Mouse (Mus musculus) myocyte (in vitro differentiated cells): ENCODE data around the gene Gas2l2.

Experiments used
- CEBPB ChIP-seq: IDR thresholded peaks from 2 replicates; pipeline ENCODE4 v1.6.1; 2011; ENCODE audit warnings: mild to moderate bottlenecking, moderate library complexity; ENCODE audit not compliant: poor library complexity, insufficient read depth, severe bottlenecking
- E2F4 ChIP-seq: IDR thresholded peaks from one replicate; pipeline ENCODE4 v1.6.1; 2011; ENCODE audit warnings: mild to moderate bottlenecking, control low read depth, moderate library complexity; ENCODE audit not compliant: insufficient read depth
- MYOD1 ChIP-seq, 3 experiments: IDR thresholded peaks; one replicate each; pipeline ENCODE4 v1.6.1; 2011; ENCODE audit warnings: control low read depth in 2 of 3, low read depth in 2 of 3, mild to moderate bottlenecking in 2 of 3, moderate library complexity in 1 of 3; ENCODE audit not compliant: insufficient read length in 2 of 3, control insufficient read depth in 1 of 3
- POLR2A ChIP-seq: IDR thresholded peaks from one replicate; pipeline ENCODE4 v1.6.1; 2011; ENCODE audit warnings: low read depth, mild to moderate bottlenecking, control low read depth, moderate library complexity; ENCODE audit not compliant: insufficient read length
- POLR2AphosphoS2 ChIP-seq: IDR thresholded peaks from one replicate; pipeline ENCODE4 v1.6.1; 2011; ENCODE audit warnings: low read depth, control low read depth; ENCODE audit not compliant: insufficient read length
- SRF ChIP-seq: IDR thresholded peaks from one replicate; pipeline ENCODE4 v1.6.1; 2011; ENCODE audit warnings: low read depth; ENCODE audit not compliant: control insufficient read depth, insufficient read length
- TCF12 ChIP-seq: IDR thresholded peaks from one replicate; pipeline ENCODE4 v1.6.1; 2011; ENCODE audit warnings: mild to moderate bottlenecking, control low read depth; ENCODE audit not compliant: poor library complexity, insufficient read depth, severe bottlenecking
- USF1 ChIP-seq: IDR thresholded peaks from one replicate; pipeline ENCODE4 v1.6.1; 2011; ENCODE audit warnings: low read depth, mild to moderate bottlenecking, control low read depth, moderate library complexity

DNA sequence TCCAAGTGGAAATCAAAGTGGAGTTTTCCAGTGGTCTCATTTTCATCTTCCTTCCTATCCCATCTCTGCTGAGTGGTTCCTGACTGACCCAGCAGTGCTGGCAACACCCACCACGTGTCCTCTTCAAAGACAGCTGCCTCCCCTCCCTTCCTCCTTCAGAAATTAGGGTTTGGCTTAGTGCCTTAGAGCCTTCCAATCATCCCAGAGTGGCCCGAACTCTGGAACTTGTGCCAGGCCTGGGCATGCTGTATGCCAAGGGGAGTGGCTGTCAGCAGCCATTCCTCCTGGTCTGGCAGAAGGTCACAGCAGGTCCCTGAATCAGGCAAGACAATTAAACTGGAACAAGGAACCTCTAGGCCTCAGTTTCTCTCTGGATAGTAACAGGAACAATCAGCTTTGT lies 36.7 kb upstream of the Gas2l2 start:
- TF ChIP-seq E2F4 (no peak), POLR2A (no peak), USF1 (no peak), MYOD1 (IDR thresholded peaks at IDR 0.05; ENCODE audit: control insufficient read depth in 1 of 3, insufficient read length in 2 of 3, low read depth in 2 of 3) (peak in 2 of 3 experiments; percentile 48 to 84), TCF12 (peak; percentile 44), CEBPB (no peak), POLR2AphosphoS2 (no peak), SRF (no peak)
